Mouse (Mus musculus) right cerebral cortex, postnatal 10 days (tissue): ENCODE data around the gene Stim1.
"Not testable (repeated sequence)": the region's sequence is repeated elsewhere in the genome, so short reads cannot be mapped to it uniquely, and the experiment has no call there.

Experiments
- DNase-seq, 2 experiments: peaks; one replicate each; pipeline ENCODE4 v3.0.0; 2021; ENCODE audit warnings: low spot score in 2 of 2

Stim1 gene

DNA sequence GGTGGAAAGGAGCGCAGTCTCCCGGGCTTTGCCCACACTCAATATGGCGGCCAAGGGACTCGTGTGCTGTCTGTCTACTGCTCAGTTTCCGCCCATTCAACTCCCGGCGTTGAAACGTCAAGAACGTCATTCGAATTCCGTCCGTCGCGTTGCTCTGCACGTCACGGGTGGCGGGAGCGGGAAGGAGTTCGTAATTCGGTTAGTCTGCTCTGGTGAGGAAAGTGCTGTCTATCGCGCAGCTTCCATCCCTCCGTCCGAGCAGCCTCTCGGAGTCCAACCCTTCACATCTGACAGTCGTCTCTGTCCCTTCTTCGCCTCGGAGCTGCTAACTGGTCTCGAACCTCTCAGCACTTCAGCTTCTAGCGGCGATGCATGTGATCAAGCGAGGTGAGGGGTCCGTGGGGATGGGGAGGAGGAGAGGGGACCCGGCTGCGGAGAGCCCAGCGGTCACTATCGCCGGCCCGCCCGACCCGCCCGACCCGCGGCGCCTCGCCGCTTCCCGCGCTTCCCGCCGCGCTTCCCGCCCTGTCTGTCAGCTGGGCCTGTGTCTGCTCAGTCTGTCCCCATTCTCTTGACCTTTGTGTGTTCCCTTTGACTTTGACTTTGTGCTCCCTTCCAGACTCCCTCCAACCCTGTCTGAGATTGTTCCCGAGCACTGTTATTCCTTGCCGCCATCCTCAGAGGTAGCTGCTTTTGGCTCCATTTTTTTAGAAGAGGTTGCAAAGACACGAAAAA is 174.2 kb downstream of the Stim1 start, which contains the start of gene Rrm1:
TSS of gene Rrm1 (plus strand) at position 39 of the 735 bp plus-strand sequence.
- DNase-seq, result peak; percentile 98

DNA sequence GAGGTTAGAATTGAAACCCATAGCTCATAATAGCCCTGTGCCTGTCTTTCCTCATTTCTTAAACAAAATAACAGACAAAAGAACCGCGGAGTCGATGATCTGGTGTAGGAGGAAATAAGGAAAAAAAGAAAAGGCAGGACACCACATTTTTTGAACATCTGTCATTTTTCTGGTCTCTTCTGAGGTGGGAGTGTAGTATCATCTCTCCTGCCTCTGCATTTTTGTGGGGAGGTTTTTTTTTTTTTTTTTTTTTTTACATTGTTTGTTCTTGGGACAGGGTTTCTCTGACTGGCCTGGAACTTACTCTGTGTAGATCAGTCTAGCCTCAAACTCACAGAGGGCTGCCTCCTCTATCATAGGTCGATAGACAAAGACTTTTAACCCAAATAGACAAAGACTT is 174.8 kb downstream of the Stim1 start:
- DNase-seq, result no peak

DNA sequence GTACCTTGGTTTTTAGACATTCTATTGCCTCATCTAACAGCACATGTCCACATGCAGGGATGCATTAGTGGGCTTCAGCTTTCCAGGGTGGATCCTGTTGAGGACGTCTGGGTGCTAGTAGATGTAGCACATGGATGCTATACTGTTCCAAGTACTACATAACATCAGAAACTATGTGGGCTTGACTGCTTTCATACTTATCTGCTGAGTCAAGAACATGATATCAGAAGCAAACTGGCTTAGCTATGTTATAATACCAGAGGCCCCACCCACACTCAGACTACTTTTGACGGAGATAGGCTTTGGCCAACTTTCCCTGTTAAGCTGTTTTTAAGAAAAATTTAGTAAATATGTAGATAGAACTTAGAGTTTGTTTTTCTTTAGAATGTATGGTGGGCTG is 176.7 kb downstream of the Stim1 start:
- no peak for DNase-seq

DNA sequence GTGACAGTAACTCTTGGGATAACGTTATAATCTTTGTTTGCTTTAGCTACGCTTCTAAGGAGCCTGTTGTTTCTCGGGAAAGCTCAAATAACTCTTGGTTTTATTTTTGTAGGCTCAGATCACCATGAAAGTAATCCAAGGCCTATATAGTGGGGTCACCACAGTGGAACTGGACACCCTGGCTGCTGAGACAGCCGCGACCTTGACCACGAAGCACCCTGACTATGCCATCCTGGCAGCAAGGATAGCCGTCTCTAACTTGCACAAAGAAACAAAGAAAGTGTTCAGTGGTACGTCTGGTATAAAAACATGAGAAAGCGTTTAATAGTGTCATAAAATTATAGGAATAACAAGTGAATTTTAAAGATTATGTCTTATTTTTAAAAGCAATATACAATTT is 178.8 kb downstream of the Stim1 start:
- no peak for DNase-seq

GRCm38 (mm10) chr7:102458618-102459380 is 191.2 kb downstream of the Stim1 start:
- no peak for DNase-seq

DNA sequence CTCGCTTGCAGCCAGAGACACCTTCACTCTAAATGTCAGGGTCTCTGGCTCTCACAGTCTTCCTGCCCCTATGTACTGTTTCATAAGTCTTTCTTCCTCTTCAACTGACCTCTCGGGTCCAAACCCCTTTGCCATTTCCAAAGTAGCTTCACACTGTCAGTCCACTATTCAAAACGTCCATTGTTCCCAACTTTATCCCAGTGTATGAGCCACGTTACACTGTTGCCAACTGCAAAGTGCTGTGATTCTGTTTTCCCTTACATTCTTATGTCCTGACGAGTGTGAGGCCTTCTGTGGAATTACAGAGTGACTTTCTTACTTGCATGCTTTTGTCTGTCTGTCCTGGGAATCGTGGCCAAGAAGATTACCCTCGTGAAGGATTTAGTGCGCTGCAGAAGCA is 200.0 kb downstream of the Stim1 start:
- DNase-seq, result no peak

DNA sequence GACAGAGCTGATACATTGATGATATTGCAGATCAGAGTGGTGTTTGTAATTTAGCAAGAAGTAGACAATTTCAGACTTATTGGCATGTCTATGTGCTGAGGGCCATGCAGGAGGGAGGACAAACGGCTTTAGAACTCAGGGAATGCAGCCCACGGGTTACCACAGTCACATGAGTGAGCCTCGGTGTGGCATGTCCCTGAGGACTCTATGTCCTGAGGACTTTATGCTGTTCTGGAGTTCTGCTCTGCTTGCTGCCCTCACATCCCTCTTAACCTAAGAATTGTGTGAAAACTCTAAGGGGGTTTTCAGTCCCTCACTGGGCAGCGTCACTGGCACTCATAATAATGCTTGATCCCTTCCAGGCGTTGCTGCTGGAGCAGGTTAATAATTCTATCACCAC is 205.1 kb downstream of the Stim1 start:
- no peak for DNase-seq

DNA sequence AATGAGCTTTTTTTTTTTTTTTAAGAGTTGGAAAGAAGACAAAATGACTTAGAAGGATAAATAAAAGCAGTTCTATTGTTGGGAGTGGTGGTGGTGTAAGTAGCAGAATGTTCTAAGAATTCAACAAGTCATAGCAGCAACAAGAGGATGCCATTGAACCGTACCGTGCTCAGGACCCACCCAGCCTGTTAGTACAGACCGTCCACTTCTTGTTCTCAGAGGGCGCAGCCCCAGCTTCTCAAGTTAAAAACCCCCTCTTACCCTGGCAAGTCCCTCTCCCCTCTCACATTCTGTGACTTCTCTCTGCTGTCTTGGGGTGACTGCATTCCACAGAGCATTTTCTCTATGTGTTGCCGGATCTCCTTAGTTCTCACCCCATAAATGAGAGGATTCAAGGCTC is 209.0 kb downstream of the Stim1 start:
- no peak for DNase-seq

- DNase-seq, result no peak
Observed at GRCm38 (mm10) chr7:102477377-102477776, 209.8 kb downstream of the Stim1 start.

- no peak for DNase-seq
Observed at GRCm38 (mm10) chr7:102478425-102478824, 210.8 kb downstream of the Stim1 start.

GRCm38 (mm10) chr7:102478926-102479325 is 211.3 kb downstream of the Stim1 start:
- no peak for DNase-seq

DNA sequence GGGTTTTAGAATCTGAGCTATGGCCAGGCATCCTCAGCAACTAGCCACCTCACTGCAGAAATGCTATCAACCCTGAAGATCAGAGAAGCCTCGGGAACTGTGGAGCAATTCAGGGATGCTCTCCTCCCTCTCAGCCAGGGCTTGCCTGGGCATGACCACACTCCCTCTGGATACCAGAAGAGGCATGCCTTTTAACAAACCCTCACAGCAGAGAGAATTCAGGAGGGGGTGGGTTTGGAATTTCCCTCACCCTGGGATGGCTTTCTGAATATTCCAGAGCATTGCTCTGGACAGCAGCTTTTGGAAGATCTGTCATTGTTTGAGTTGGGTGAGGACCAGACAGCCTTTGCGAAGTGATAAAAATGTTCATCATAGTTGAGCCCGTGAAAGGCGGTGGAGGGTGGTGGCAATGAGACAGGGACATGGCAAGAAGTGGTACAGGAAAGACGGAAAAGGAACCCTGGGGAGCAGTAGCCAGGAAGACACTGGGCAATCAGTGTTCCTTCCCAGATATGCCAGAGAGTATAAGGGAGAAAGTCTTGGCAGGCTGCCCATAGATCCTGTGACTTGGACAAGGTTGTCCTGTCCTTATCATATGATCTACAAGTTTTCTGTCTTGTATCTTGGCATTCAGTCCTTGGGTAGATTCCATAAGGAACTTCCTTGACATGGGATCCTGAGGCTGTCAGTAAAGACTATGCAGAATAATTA is 211.9 kb downstream of the Stim1 start:
- no peak for DNase-seq

DNA sequence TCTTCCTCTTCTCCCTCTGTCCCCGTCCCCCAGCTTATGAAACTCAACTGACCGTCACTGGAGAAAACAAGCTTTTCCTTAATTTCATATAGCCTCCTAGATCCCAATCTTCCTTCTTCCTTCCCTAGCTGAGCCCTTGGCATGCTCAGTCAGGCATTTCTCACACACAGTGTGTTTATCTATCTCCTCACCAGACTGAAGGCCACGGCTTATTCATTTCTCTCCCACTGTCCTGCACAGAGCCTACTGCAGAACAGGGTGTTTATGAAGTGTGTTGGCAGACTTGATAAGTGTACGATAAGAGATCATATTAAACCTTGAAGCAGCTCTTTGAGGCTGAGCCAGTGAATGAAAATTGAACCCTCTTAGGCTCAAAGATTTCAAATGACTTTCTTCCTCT is 213.2 kb downstream of the Stim1 start:
- DNase-seq, result no peak

- DNase-seq, result no peak
Observed at GRCm38 (mm10) chr7:102481579-102481978, 214.0 kb downstream of the Stim1 start, which contains the start of gene Olfr543. Gene Olfr543, minus strand, starts transcription at chr7:102481679.

DNA sequence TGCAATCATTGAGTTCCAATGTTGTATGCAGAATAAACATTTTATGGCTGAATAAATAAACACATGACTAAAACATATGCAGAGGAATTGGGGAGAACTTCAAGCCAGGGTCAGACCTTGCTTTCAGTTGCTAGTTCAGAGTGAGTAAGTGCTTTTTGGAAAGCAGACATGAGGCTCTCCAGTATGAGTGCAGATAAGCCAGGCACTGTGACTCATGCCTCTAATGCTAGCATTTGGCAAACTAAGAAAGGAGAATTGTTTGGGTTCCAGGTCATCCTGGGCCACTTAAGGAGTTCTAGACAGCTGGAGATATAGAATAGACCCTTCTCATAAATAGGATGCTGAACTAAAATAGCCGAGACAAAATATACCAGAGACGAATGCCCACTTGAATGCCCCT is 216.1 kb downstream of the Stim1 start:
- no peak for DNase-seq

DNA sequence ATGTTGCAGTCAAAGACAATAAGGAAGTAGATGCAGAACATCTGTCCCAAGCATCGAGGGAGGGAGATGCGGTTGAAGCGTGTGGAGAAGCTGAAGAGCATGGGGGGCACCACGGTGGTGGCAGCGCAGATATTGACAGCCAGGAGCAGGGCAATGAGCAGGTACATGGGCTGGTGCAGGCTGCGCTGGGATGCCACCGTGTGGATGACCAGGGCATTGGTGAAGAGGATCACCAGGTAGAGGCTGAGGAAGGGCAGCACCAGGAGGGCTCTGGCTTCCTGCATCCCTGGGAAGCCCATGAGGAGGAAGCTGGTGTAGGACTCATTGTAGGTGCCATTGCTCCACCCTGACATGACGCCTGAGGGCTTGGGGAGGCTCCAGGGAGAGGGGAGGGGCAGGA is 217.2 kb downstream of the Stim1 start:
- DNase-seq, result not testable (repeated sequence)

GRCm38 (mm10) chr7:102486105-102486504 is 218.5 kb downstream of the Stim1 start:
- DNase-seq, result no peak
